Mouse (Mus musculus) activated CD4-positive, CD25-positive, alpha-beta regulatory T cell, adult 9 weeks (primary cell): ENCODE results near the gene Nr2f1. TPM values are rescaled to one million over a fixed set of nuclear protein-coding genes. Genes with fewer than 3 reads are reported as not detected.

Experiments
- polyA plus RNA-seq: library from polyadenylated mRNA; unstranded; fragments of 100-300 nt; shearing (Covaris generic); gene quantifications from one replicate; pipeline ENCODE4 v1.2.1, GENCODE M21; 2017

The Nr2f1 gene
- polyA plus RNA-seq = not detected

DNA sequence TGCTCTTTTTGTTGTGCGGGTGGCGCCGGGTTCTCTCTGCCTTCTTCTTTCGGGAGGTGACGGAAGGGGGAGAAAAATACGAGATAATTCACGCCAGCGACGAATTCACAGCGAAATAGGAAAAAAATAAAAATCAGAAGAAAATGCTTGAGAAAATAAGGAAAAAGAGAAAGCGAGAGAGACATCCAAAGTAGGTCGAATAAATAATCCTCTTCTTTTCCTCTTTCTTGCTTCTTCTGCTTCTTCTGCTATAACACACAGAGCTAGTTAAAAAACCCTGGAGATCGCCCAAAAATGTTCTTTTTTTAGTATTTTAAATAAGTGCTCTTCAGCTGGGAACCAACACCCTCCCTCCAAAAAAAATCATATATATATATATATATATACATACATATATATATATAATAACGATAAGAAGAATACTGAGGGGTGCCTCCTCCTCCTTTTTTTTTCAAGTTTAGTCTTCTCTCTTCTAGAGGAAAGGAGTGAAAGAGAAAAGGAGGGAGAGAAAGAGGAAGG lies at the start of gene Nr2f1:
Gene Nr2f1, minus strand, starts transcription at position 116 of the 519 bp plus-strand sequence.

Other genes with a start within 250 kb of the Nr2f1 start
- gene Pou5f2, start 174.9 kb downstream of the Nr2f1 start, polyA plus RNA-seq = 4.7 TPM